Mouse (Mus musculus) liver, embryonic 14.5 days (tissue): ENCODE results near the gene 4933427D14Rik. TPM values are rescaled to one million over a fixed set of nuclear protein-coding genes. Genes with fewer than 3 reads are reported as not detected.

ENCODE experiments used
- ATAC-seq: fragments of 200-750 bp; cut with Nextera tagmentation; 2 replicates; pipeline ENCODE4 v1.8.0; 2017; ENCODE audit warnings: moderate number of reproducible peaks, mild to moderate bottlenecking, moderate library complexity; ENCODE audit not compliant: insufficient read depth
- DNase-seq, 3 experiments: peaks; one replicate each; pipeline ENCODE4 v3.0.0-alpha.2; 2012 to 2013; ENCODE audit warnings: low read depth in 3 of 3, low spot score in 3 of 3
- H3K27ac ChIP-seq: fragments of 300-500 bp; sonication (generic); 2 replicates; pipeline ENCODE4 v1.5.1; 2014; ENCODE audit warnings: moderate library complexity, mild to moderate bottlenecking, control low read depth, inconsistent platforms
- H3K27me3 ChIP-seq: fragments of 300-500 bp; sonication (generic); 2 replicates; pipeline ENCODE4 v1.6.1; 2014; ENCODE audit warnings: mild to moderate bottlenecking, low read length, moderate library complexity; ENCODE audit not compliant: control insufficient read depth, insufficient read depth
- H3K36me3 ChIP-seq: fragments of 300-500 bp; sonication (generic); replicated peaks from 2 replicates; pipeline ENCODE4 v1.6.1; 2014; ENCODE audit warnings: low read depth; ENCODE audit not compliant: control insufficient read depth, insufficient read depth
- H3K4me1 ChIP-seq, 2 experiments: fragments of 200-500 bp in 1 of 2; fragments of 300-500 bp in 1 of 2; sonication (generic) in 1 of 2; replicated peaks; 2 replicates each; pipeline ENCODE4 v1.6.1; 2012 to 2014; ENCODE audit warnings: antibody characterized with exemption in 1 of 2, inconsistent platforms in 1 of 2, low read length in 1 of 2; ENCODE audit not compliant: control insufficient read depth in 2 of 2, insufficient read depth in 2 of 2
- H3K4me2 ChIP-seq: fragments of 300-500 bp; sonication (generic); 2 replicates; pipeline ENCODE4 v1.6.1; 2014; ENCODE audit warnings: low read depth, mild to moderate bottlenecking, control low read depth, moderate library complexity
- H3K4me3 ChIP-seq, 2 experiments: fragments of 200-500 bp in 1 of 2; fragments of 300-500 bp in 1 of 2; sonication (generic) in 1 of 2; 2 replicates each; pipeline ENCODE4 v1.5.1; 2012 to 2014; ENCODE audit warnings: low read depth in 2 of 2, low read length in 2 of 2, mild to moderate bottlenecking in 2 of 2, control low read depth in 1 of 2, inconsistent platforms in 1 of 2, moderate library complexity in 1 of 2; ENCODE audit not compliant: insufficient read depth in 1 of 2
- H3K9ac ChIP-seq: fragments of 300-500 bp; sonication (generic); replicated peaks from 2 replicates; pipeline ENCODE4 v1.6.1; 2014; ENCODE audit warnings: mild to moderate bottlenecking, control low read depth, moderate library complexity
- H3K9me3 ChIP-seq: fragments of 300-500 bp; sonication (generic); 2 replicates; pipeline ENCODE4 v1.6.1; 2016; ENCODE audit warnings: low read length, mixed read lengths; ENCODE audit not compliant: control insufficient read depth
- CTCF ChIP-seq: IDR thresholded peaks from 2 replicates; pipeline ENCODE4 v1.5.1; 2016; ENCODE audit warnings: antibody characterized with exemption, low read depth, control low read depth
- EP300 ChIP-seq: IDR thresholded peaks from 2 replicates; pipeline ENCODE4 v1.6.1; 2016; ENCODE audit warnings: antibody characterized with exemption, low read depth
- WGBS: fragments of 180-500 bp; shearing (Covaris S2); extraction: QIAGEN DNeasy Blood & Tissue Kit; methylation state at CpG from one replicate; pipeline ENCODE4 v1.1.7; 2014; ENCODE audit not compliant: insufficient replicate concordance; 5-methylcytosine and 5-hydroxymethylcytosine counted together
- polyA plus RNA-seq, 2 experiments: library from polyadenylated mRNA; depleted of rRNA in 1 of 2; stranded (reverse) in 1 of 2; unstranded in 1 of 2; fragments of >200 nt; fragmentation: Nextera tagmentation in 1 of 2; extraction: Ambion mirVana in 1 of 2; gene quantifications; 2 replicates each; pipeline versions ENCODE4 v1.2.1 to v1.2.3; 2012 to 2014

The 4933427D14Rik gene
- polyA plus RNA-seq, 2 experiments = 2.3 to 2.8 TPM

DNA sequence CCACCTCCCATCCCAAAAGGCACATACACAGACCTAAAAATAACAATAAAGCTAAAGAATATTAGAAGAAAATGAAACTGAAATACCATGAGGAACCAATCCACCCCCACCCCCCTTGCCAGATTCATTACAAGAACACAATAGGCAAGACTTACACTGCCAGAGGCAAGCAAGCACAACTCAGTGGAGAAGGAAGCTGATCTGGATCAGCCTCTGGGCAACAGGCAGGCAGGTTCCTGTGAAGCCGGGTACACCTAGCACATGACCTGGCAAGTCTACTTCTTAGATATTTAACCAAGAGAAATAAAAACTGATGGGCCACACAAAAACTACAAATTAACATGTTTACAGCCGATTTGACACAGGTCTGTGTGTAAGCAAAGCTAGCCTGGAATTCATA is 44.1 kb downstream of the 4933427D14Rik start:
- no peaks in the 10 kb centered on the region for H3K36me3 ChIP-seq
- 68% methylated on average over 2 of the region's 2 CpGs for WGBS

DNA sequence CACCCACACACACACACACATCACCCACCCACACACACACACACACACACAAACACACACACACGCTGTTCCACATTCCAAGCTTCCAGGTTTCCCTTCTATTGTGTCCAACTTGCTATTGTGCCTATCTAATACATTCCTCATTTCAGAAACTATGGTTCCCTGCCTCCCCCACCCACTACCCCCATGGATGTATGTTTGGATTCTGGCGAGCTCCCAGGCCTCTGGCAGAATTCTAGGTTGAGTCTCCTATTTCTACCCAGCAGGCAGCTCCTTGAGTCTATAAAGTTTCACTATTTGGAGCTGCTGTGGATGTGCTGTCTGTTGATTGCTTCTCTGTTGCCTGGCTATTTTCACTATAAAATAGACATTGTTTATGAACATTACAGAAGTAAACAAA is 50.6 kb downstream of the 4933427D14Rik start:
- Histone ChIP-seq H3K4me2 (no peak overlapping the region), H3K9me3 (no peaks in the 10 kb centered on the region), H3K4me1 (no peaks in the 10 kb centered on the region), H3K4me3 (no peak overlapping the region), H3K36me3 (no peaks in the 10 kb centered on the region), H3K27me3 (no peaks in the 10 kb centered on the region), H3K9ac (no peak overlapping the region), H3K27ac (no peak overlapping the region)
- 62% methylated on average over 2 of the region's 2 CpGs for WGBS
- ATAC-seq (no peak), DNase-seq (no peak)
- TF ChIP-seq CTCF (no peak), EP300 (no peak)

More for the DNA sequence above, 44.1 kb downstream of the 4933427D14Rik start:
- H3K4me2 ChIP-seq = no peak overlapping the region
- TF ChIP-seq CTCF (no peak), EP300 (no peak)
- H3K27me3 ChIP-seq = no peaks in the 10 kb centered on the region
- ATAC-seq (no peak), DNase-seq (no peak)
- H3K27ac ChIP-seq = no peak overlapping the region
- H3K9me3 ChIP-seq = no peaks in the 10 kb centered on the region
- no peak overlapping the region for H3K4me3 ChIP-seq
- no peaks in the 10 kb centered on the region for H3K4me1 ChIP-seq
- H3K9ac ChIP-seq = no peak overlapping the region

DNA sequence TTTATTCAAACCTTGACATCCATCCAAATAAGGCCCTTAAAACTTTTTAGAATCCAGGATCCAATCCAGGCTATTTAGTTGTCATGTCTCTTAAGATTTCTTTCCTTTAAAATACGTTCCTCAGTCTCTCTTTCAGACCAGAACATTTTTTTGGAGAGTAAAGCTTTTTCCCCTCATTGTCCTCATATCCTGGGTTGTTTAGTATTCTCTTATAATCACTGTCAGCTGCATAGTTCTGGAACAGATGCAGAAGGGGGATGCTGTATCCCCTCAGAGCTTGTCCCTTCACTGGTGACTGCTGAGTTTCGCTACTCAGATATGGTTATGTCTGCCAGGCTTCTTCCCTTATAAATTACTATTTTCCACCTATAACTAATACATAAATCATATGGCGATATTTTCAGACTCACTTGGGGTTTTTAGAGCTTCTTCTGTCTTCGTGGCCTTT is 51.3 kb downstream of the 4933427D14Rik start:
- Histone ChIP-seq H3K9me3 (no peaks in the 10 kb centered on the region), H3K4me2 (no peak overlapping the region), H3K4me1 (no peaks in the 10 kb centered on the region), H3K36me3 (no peaks in the 10 kb centered on the region), H3K27me3 (no peaks in the 10 kb centered on the region), H3K9ac (no peak overlapping the region), H3K27ac (no peak overlapping the region), H3K4me3 (no peak overlapping the region)
- DNase-seq = no peak
- 61% methylated on average over 4 of the region's 4 CpGs for WGBS
- ATAC-seq = no peak
- no peak for TF ChIP-seq EP300
- TF ChIP-seq CTCF = no peak

DNA sequence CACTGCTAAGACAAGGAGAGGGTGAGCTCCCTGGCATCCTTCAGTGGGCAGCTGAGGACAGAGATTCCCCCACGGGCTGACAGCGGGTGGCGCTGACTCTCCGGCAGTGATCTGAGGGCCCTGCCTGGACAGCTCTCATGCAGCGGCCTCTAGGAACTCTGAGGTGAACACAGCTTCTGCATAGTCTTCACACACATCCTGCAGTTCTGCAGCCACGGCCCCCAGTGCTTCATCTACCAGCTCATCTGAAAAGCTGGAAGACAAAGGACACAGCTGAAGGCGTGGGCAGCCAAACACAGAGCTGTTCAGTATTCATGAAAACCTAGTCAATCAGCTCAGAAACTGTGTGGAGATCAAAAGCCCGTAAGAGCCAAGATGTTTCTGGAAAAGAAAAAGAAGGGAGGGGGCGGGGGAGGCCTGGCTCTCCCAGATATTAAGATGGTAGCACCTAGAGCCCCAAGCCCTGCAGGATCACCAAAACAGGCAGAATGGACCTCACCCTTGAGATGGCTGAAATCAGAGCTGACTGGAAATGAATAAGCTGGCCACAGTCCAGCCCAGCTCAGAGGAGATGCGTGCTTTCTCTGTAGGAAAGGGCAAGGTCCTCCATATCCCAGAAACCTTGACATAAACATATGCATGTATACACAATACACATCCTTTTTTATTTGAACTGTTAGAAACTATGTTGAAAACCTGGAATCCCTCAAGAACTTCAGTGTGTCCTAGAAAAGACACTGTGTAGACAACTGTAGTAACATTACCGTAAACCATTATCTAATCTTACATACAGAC is 51.9 kb downstream of the 4933427D14Rik start:
- Histone ChIP-seq H3K9ac (no peak overlapping the region), H3K4me3 (no peak overlapping the region), H3K4me1 (no peaks in the 10 kb centered on the region), H3K27ac (no peak overlapping the region), H3K36me3 (no peaks in the 10 kb centered on the region), H3K4me2 (no peak overlapping the region), H3K9me3 (no peaks in the 10 kb centered on the region), H3K27me3 (no peaks in the 10 kb centered on the region)
- DNase-seq (no peak), ATAC-seq (no peak)
- no peak for TF ChIP-seq CTCF
- no peak for TF ChIP-seq EP300
- WGBS = 73% methylated on average over 11 of the region's 11 CpGs

DNA sequence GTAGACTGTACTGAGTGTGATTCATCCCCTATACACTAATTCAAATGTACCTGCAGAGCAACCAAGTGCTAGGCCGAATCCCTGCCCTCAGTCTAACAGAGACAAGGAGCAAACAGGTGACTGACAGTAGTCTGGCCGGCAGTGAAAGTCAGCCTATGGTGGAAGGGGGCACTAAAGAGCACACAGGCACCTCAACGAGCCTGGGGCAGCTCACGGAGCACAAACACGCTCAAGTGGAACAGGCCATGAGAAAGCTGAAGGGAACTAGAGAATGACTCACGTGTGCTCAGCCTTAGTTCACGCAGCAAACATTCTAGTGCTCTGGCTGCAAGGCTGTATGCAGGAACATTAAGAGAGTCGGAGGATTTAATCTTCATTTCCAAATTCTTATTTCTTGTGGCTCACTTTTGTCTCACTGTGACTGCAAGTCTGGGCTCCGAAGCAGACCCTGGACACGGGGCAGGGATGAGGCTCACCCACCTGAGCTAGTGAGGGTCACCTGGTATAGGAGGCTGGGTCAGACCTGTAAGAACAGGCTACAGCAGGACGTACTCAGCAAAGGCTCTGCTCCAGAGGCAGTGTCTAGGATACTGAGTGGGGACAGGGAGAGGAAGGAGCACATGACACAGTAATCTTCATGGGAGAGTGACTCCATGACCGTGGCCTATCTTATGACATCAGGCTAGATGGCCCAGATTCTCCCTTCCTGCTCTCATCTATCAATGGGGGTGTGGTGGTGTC is 54.0 kb downstream of the 4933427D14Rik start:
- Histone ChIP-seq H3K4me1 (no peaks in the 10 kb centered on the region), H3K9me3 (no peaks in the 10 kb centered on the region), H3K4me3 (no peak overlapping the region), H3K36me3 (no peaks in the 10 kb centered on the region), H3K4me2 (no peak overlapping the region), H3K27me3 (no peaks in the 10 kb centered on the region), H3K9ac (no peak overlapping the region), H3K27ac (no peak overlapping the region)
- TF ChIP-seq EP300 (no peak), CTCF (no peak)
- 73% methylated on average over 12 of the region's 12 CpGs for WGBS
- DNase-seq (no peak), ATAC-seq (no peak)
